Mouse (Mus musculus): ENCODE results near the gene Banp. TPM values are rescaled to one million over a fixed set of nuclear protein-coding genes. Genes with fewer than 3 reads are reported as not detected.

Gene Banp
- total RNA-seq, 1 experiment, result 53.8 TPM

GRCm38 (mm10) chr8:121908378-121909147 is 41.0 kb upstream of the Banp start:
- TF ChIP-seq MAFK (IDR thresholded peaks at IDR 0.05; ENCODE audit: insufficient read depth, low read depth, low read length) (no peak), CHD2 (IDR thresholded peaks at IDR 0.05; ENCODE audit: low read depth, low read length) (no peak), HCFC1 (IDR thresholded peaks at IDR 0.05; ENCODE audit: borderline replicate concordance, insufficient read depth, low read length) (no peak), ZC3H11A (IDR thresholded peaks at IDR 0.05; ENCODE audit: borderline replicate concordance, low read depth, low read length) (no peak)
- peaks cover 14% of the 10 kb centered on the region; the same call in 1 of the 2 replicates for H3K36me3 ChIP-seq (ENCODE audit: control insufficient read depth, insufficient read depth, low read length, poor library complexity, severe bottlenecking)

GRCm38 (mm10) chr8:121909148-121909541 is 40.4 kb upstream of the Banp start:
- H3K36me3 ChIP-seq (ENCODE audit: control insufficient read depth, insufficient read depth, low read length, poor library complexity, severe bottlenecking), result peaks cover 11% of the 10 kb centered on the region; the same call in 1 of the 2 replicates
- in situ Hi-C loops (cut with MboI; ENCODE audit: low sequenced_read_pairs in 2 of 2, unreplicated experiment in 2 of 2), result no loop called here
- no peak overlapping the region for H3K4me3 ChIP-seq (ENCODE audit: insufficient read depth in 1 of 2, low read depth in 1 of 2, low read length in 2 of 2, poor library complexity in 1 of 2, severe bottlenecking in 1 of 2)
- H3K9me3 ChIP-seq (ENCODE audit: control insufficient read depth, insufficient read depth, low read depth, low read length), result no peaks in the 10 kb centered on the region
- H3K4me1 ChIP-seq (ENCODE audit: control insufficient read depth in 2 of 2, insufficient read depth in 2 of 2, low read length in 2 of 2, poor library complexity in 1 of 2), result peaks cover 10 to 13% of the 10 kb centered on the region in 2 experiments; a peak in 3 of 4 replicates
- no peak overlapping the region for H3K9ac ChIP-seq (ENCODE audit: insufficient read depth, low read depth, low read length, poor library complexity, severe bottlenecking)
- H3K27ac ChIP-seq (ENCODE audit: insufficient read depth, low read depth, low read length, poor library complexity, severe bottlenecking), result no peak overlapping the region
- TF ChIP-seq ZNF384 (IDR thresholded peaks at IDR 0.05; ENCODE audit: low read depth, low read length) (no peak), MAFK (IDR thresholded peaks at IDR 0.05; ENCODE audit: insufficient read depth, low read depth, low read length) (no peak), HCFC1 (IDR thresholded peaks at IDR 0.05; ENCODE audit: borderline replicate concordance, insufficient read depth, low read length) (no peak), CHD2 (IDR thresholded peaks at IDR 0.05; ENCODE audit: low read depth, low read length) (no peak)
- no peak for DNase-seq (ENCODE audit: low read depth, low spot score)

More at GRCm38 (mm10) chr8:121908378-121909147, 41.0 kb upstream of the Banp start:
- no peak overlapping the region for H3K27ac ChIP-seq (ENCODE audit: insufficient read depth, low read depth, low read length, poor library complexity, severe bottlenecking)
- H3K9ac ChIP-seq (ENCODE audit: insufficient read depth, low read depth, low read length, poor library complexity, severe bottlenecking), result peak overlapping the region; percentile 67; the same call in 1 of the 2 replicates
- DNase-seq (ENCODE audit: low read depth, low spot score), result no peak
- H3K4me1 ChIP-seq (ENCODE audit: control insufficient read depth in 2 of 2, insufficient read depth in 2 of 2, low read length in 2 of 2, poor library complexity in 1 of 2), result peaks cover 10 to 18% of the 10 kb centered on the region in 2 experiments; a peak in 3 of 4 replicates
- in situ Hi-C loops (cut with MboI; ENCODE audit: low sequenced_read_pairs in 2 of 2, unreplicated experiment in 2 of 2), result no loop called here
- peak overlapping the region; percentile 73 to 92 for H3K4me3 ChIP-seq (ENCODE audit: insufficient read depth in 1 of 2, low read depth in 1 of 2, low read length in 2 of 2, poor library complexity in 1 of 2, severe bottlenecking in 1 of 2)
- H3K9me3 ChIP-seq (ENCODE audit: control insufficient read depth, insufficient read depth, low read depth, low read length), result no peaks in the 10 kb centered on the region

- peaks cover 10 to 11% of the 10 kb centered on the region in 2 experiments; a peak in 2 of 4 replicates for H3K4me1 ChIP-seq (ENCODE audit: control insufficient read depth in 2 of 2, insufficient read depth in 2 of 2, low read length in 2 of 2, poor library complexity in 1 of 2)
These were observed 39.9 kb upstream of the Banp start for GRCm38 (mm10) chr8:121909663-121910062.

GRCm38 (mm10) chr8:121911400-121911799 is 38.1 kb upstream of the Banp start:
- in situ Hi-C loops (cut with MboI; ENCODE audit: low sequenced_read_pairs in 2 of 2, unreplicated experiment in 2 of 2), result loop anchor here in 1 of 2 experiments (10.0 kb wide), 1 partner anchor 57 kb away; no protein-coding TSS in a partner anchor
- Histone ChIP-seq H3K27ac (ENCODE audit: insufficient read depth, low read depth, low read length, poor library complexity, severe bottlenecking) (no peak overlapping the region), H3K9ac (ENCODE audit: insufficient read depth, low read depth, low read length, poor library complexity, severe bottlenecking) (no peak overlapping the region)

More at GRCm38 (mm10) chr8:121909663-121910062, 39.9 kb upstream of the Banp start:
- TF ChIP-seq MAFK (IDR thresholded peaks at IDR 0.05; ENCODE audit: insufficient read depth, low read depth, low read length) (no peak), ZC3H11A (IDR thresholded peaks at IDR 0.05; ENCODE audit: borderline replicate concordance, low read depth, low read length) (0 out of 2 replicates have a peak, but pooled peaks have one; percentile 36)
- peaks cover 6% of the 10 kb centered on the region; the same call in 1 of the 2 replicates for H3K36me3 ChIP-seq (ENCODE audit: control insufficient read depth, insufficient read depth, low read length, poor library complexity, severe bottlenecking)
- no peak overlapping the region; a peak in 1 of 4 replicates for H3K4me3 ChIP-seq (ENCODE audit: insufficient read depth in 1 of 2, low read depth in 1 of 2, low read length in 2 of 2, poor library complexity in 1 of 2, severe bottlenecking in 1 of 2)
- peak; percentile 54 for DNase-seq (ENCODE audit: low read depth, low spot score)
- H3K9ac ChIP-seq (ENCODE audit: insufficient read depth, low read depth, low read length, poor library complexity, severe bottlenecking), result no peak overlapping the region
- in situ Hi-C loops (cut with MboI; ENCODE audit: low sequenced_read_pairs in 2 of 2, unreplicated experiment in 2 of 2), result loop anchor here in 1 of 2 experiments (10.0 kb wide), 1 partner anchor 55 kb away; no protein-coding TSS in a partner anchor
- H3K27ac ChIP-seq (ENCODE audit: insufficient read depth, low read depth, low read length, poor library complexity, severe bottlenecking), result no peak overlapping the region
- no peaks in the 10 kb centered on the region for H3K9me3 ChIP-seq (ENCODE audit: control insufficient read depth, insufficient read depth, low read depth, low read length)

More at GRCm38 (mm10) chr8:121911400-121911799, 38.1 kb upstream of the Banp start:
- TF ChIP-seq ZNF384 (IDR thresholded peaks at IDR 0.05; ENCODE audit: low read depth, low read length) (no peak), CHD2 (IDR thresholded peaks at IDR 0.05; ENCODE audit: low read depth, low read length) (no peak), HCFC1 (IDR thresholded peaks at IDR 0.05; ENCODE audit: borderline replicate concordance, insufficient read depth, low read length) (no peak), ZC3H11A (IDR thresholded peaks at IDR 0.05; ENCODE audit: borderline replicate concordance, low read depth, low read length) (no peak), MAFK (IDR thresholded peaks at IDR 0.05; ENCODE audit: insufficient read depth, low read depth, low read length) (no peak)
- DNase-seq (ENCODE audit: low read depth, low spot score), result no peak
- no peaks in the 10 kb centered on the region for H3K9me3 ChIP-seq (ENCODE audit: control insufficient read depth, insufficient read depth, low read depth, low read length)
- H3K4me1 ChIP-seq (ENCODE audit: control insufficient read depth in 2 of 2, insufficient read depth in 2 of 2, low read length in 2 of 2, poor library complexity in 1 of 2), result peaks cover 3 to 7% of the 10 kb centered on the region in 2 experiments; a peak in 2 of 4 replicates
- no peaks in the 10 kb centered on the region for H3K36me3 ChIP-seq (ENCODE audit: control insufficient read depth, insufficient read depth, low read length, poor library complexity, severe bottlenecking)
- no peak overlapping the region for H3K4me3 ChIP-seq (ENCODE audit: insufficient read depth in 1 of 2, low read depth in 1 of 2, low read length in 2 of 2, poor library complexity in 1 of 2, severe bottlenecking in 1 of 2)
